Mouse (Mus musculus): ENCODE measurements around the gene Usp19. TPM values are rescaled to one million over a fixed set of nuclear protein-coding genes. Genes with fewer than 3 reads are reported as not detected.

The Usp19 gene
- polyA plus RNA-seq (2015; fragmentation: Nextera tagmentation; extraction: Ambion mirVana), result 37.1 and 39.4 TPM in 2 replicates

DNA sequence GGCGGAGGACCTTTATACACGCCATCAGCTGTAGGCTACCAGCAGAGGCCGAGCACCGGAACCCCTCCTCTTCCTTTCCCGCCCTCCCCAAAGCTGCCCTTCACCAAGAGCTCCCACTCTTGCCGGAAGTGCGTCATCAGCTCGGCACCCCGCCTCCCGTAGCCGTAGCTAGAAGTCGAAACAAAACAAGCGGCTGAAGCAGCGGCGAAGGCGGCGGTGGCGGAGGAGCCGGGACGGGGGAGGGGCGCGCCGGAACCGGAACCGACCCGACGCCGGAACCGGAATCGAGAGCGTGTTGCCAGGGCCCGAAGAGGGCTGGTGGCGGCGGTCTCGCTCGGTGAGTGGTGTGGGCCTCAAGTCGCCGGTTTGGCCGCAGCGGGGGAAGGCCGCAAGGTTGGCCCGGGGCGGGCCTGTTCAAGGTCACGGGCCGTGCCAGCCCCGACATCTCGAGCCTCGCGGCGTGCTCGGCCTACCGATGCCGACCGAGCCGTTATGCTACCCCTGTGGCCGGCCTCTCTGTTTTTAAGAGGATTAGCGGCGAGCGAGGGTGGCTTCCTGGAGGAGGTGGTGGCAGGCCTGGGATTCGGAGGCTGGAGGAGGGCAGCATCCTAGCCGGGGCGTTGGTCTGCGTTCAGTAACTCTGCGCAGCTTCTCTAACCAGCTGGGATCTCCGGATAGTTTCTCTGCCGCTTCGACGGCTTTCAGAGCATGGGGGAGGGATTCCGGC, at the start of gene Usp19:
Gene Usp19 (plus strand): TSS at position 44 of the 727 bp plus-strand sequence.
- H3K27ac ChIP-seq (ENCODE audit: low read length), result peak within 1 kb of the TSS; percentile 91
- peak within 1 kb of the TSS; percentile 78 for H3K9ac ChIP-seq (replicated peaks; ENCODE audit: low read depth)
- H3K27me3 ChIP-seq (replicated peaks; ENCODE audit: insufficient read depth, low read length), result no peaks in the 10 kb centered on the region
- TF ChIP-seq CTCF (IDR thresholded peaks at IDR 0.05) (0 out of 2 replicates have a peak, but pooled peaks have one; percentile 6), EP300 (IDR thresholded peaks at IDR 0.05) (no peak; the same call in 1 of the 2 replicates)
- H3K4me2 ChIP-seq (replicated peaks; ENCODE audit: low read depth, low read length), result peak within 1 kb of the TSS; percentile 79
- no peaks in the 10 kb centered on the region for H3K9me3 ChIP-seq (ENCODE audit: low read length)
- peak within 1 kb of the TSS; percentile 66 for H3K4me3 ChIP-seq (ENCODE audit: low read depth, low read length)
- H3K36me3 ChIP-seq (ENCODE audit: insufficient read depth, low read length), result peaks cover 62% of the 10 kb centered on the region
- peaks cover 11% of the 10 kb centered on the region; the same call in 1 of the 2 replicates for H3K4me1 ChIP-seq (ENCODE audit: insufficient read depth, low read depth, low read length)
- ATAC-seq, result peak; percentile 98
- under 1% methylated on average over 65 of the region's 69 CpGs for WGBS
- peak; percentile 99 for DNase-seq (ENCODE audit: low spot score)

GRCm38 (mm10) chr9:108441236-108441919, 49.0 kb upstream of the Usp19 start:
- 66% methylated on average over 11 of the region's 11 CpGs for WGBS
- peaks cover 4% of the 10 kb centered on the region; the same call in 1 of the 2 replicates for H3K4me1 ChIP-seq (ENCODE audit: insufficient read depth, low read depth, low read length)
- H3K27me3 ChIP-seq (replicated peaks; ENCODE audit: insufficient read depth, low read length), result no peaks in the 10 kb centered on the region
- H3K9me3 ChIP-seq (ENCODE audit: low read length), result no peaks in the 10 kb centered on the region
- H3K4me2 ChIP-seq (replicated peaks; ENCODE audit: low read depth, low read length), result no peak overlapping the region
- DNase-seq (ENCODE audit: low spot score) (peak; percentile 15), ATAC-seq (peak; percentile 35)
- no peak overlapping the region for H3K9ac ChIP-seq (replicated peaks; ENCODE audit: low read depth)
- H3K36me3 ChIP-seq (ENCODE audit: insufficient read depth, low read length), result no peaks in the 10 kb centered on the region
- no peak overlapping the region for H3K4me3 ChIP-seq (ENCODE audit: low read depth, low read length)
- no peak overlapping the region for H3K27ac ChIP-seq (ENCODE audit: low read length)
- TF ChIP-seq CTCF (IDR thresholded peaks at IDR 0.05) (no peak), EP300 (IDR thresholded peaks at IDR 0.05) (no peak)

DNA sequence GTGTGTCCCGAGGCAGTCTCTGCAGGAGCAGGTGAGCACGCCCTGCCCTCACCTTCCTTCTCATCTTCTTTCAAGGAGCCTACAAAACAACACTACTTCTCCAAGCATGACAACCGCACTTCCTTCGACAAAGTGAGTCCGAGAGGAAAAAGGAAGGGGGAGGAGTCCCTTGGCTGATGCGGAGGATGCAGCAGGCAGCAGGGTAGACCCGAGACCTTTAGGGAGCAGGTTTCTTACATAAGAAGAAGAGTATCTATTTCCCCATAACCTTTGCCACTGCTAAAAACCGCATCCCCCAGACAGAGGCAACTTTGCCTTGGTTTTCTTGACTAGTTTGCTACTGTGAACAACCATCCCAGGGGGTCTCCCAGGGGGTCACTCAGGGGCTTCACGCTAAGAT, 45.3 kb upstream of the Usp19 start:
- TF ChIP-seq EP300 (IDR thresholded peaks at IDR 0.05) (no peak), CTCF (IDR thresholded peaks at IDR 0.05) (no peak)
- Histone ChIP-seq H3K4me3 (ENCODE audit: low read depth, low read length) (no peak overlapping the region), H3K27ac (ENCODE audit: low read length) (no peak overlapping the region), H3K9ac (replicated peaks; ENCODE audit: low read depth) (no peak overlapping the region), H3K4me2 (replicated peaks; ENCODE audit: low read depth, low read length) (no peak overlapping the region), H3K9me3 (ENCODE audit: low read length) (no peaks in the 10 kb centered on the region), H3K36me3 (ENCODE audit: insufficient read depth, low read length) (0 out of 2 replicates have a peak, but pooled peaks cover 3% of the 10 kb centered on the region), H3K27me3 (replicated peaks; ENCODE audit: insufficient read depth, low read length) (no peaks in the 10 kb centered on the region), H3K4me1 (ENCODE audit: insufficient read depth, low read depth, low read length) (peaks cover 4% of the 10 kb centered on the region; the same call in 1 of the 2 replicates)
- DNase-seq (ENCODE audit: low spot score), result no peak
- ATAC-seq, result no peak
- 52% methylated on average over 9 of the region's 9 CpGs for WGBS

GRCm38 (mm10) chr9:108449860-108450259, 40.5 kb upstream of the Usp19 start:
- ATAC-seq (no peak), DNase-seq (ENCODE audit: low spot score) (no peak)
- Histone ChIP-seq H3K36me3 (ENCODE audit: insufficient read depth, low read length) (0 out of 2 replicates have a peak, but pooled peaks cover 3% of the 10 kb centered on the region), H3K4me1 (ENCODE audit: insufficient read depth, low read depth, low read length) (peaks cover 19% of the 10 kb centered on the region; the same call in 1 of the 2 replicates), H3K9ac (replicated peaks; ENCODE audit: low read depth) (no peak overlapping the region), H3K4me3 (ENCODE audit: low read depth, low read length) (no peak overlapping the region), H3K4me2 (replicated peaks; ENCODE audit: low read depth, low read length) (no peak overlapping the region), H3K27me3 (replicated peaks; ENCODE audit: insufficient read depth, low read length) (no peaks in the 10 kb centered on the region), H3K27ac (ENCODE audit: low read length) (no peak overlapping the region), H3K9me3 (ENCODE audit: low read length) (no peaks in the 10 kb centered on the region)
- TF ChIP-seq EP300 (IDR thresholded peaks at IDR 0.05) (no peak), CTCF (IDR thresholded peaks at IDR 0.05) (no peak)
- WGBS, result 49% methylated on average over 4 of the region's 4 CpGs

DNA sequence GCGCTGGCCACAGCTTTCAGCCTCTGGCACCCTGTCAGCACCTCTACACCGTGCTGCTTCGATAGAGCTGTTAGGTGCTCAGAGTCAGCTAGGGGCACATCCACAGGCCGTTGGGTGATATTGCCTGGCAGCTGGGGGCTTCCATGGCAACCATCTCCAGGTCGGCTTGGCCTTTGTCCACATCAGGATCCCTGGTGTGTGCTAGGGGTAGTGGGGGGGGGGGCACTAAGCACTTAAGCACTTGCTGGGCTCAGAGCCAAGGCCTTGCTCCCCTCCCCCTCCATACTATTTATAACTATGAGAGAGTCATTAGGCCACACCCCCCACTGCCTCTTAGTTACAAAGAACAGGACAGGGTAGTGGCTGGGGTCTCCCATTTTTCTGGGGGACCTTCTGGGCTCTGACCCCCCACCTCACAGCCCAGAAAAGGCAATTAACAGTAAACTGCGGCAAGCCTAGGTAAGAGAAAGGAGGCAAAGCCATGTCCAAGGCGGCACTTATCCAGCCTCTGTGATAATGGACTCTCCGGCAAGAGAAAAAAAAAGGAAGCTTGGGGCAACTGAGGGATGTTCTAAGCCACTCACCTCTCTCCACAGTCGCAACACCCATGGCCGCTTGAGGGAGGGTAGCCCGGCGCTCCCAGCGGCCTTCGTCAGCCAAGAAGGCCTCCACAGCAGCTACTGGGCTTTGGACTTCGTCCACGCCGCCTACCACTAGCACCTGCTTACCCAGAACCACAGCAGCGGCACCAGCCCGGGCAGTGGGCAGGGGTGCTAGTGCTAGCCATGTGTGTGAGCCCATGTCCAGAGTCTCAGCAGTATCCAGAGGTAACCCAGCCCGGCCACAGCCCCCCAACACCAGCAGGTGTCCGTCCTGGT, 39.9 kb upstream of the Usp19 start:
- 0 out of 2 replicates have a peak, but pooled peaks cover 3% of the 10 kb centered on the region for H3K36me3 ChIP-seq (ENCODE audit: insufficient read depth, low read length)
- 0 out of 2 replicates have a peak overlapping the region, but pooled peaks have one; percentile 17 for H3K4me2 ChIP-seq (replicated peaks; ENCODE audit: low read depth, low read length)
- no peaks in the 10 kb centered on the region for H3K27me3 ChIP-seq (replicated peaks; ENCODE audit: insufficient read depth, low read length)
- ATAC-seq, result peak; percentile 47
- no peak overlapping the region for H3K27ac ChIP-seq (ENCODE audit: low read length)
- H3K9ac ChIP-seq (replicated peaks; ENCODE audit: low read depth), result no peak overlapping the region
- H3K4me1 ChIP-seq (ENCODE audit: insufficient read depth, low read depth, low read length), result peaks cover 19% of the 10 kb centered on the region; the same call in 1 of the 2 replicates
- TF ChIP-seq CTCF (IDR thresholded peaks at IDR 0.05) (no peak), EP300 (IDR thresholded peaks at IDR 0.05) (no peak)
- 48% methylated on average over 21 of the region's 21 CpGs for WGBS
- H3K9me3 ChIP-seq (ENCODE audit: low read length), result no peaks in the 10 kb centered on the region
- peak; percentile 55 for DNase-seq (ENCODE audit: low spot score)
- no peak overlapping the region for H3K4me3 ChIP-seq (ENCODE audit: low read depth, low read length)

All from lung, postnatal 0 days (tissue).